Mouse (Mus musculus): ENCODE data around the gene Smim12. TPM values are rescaled to one million over a fixed set of nuclear protein-coding genes. Genes with fewer than 3 reads are reported as not detected.

The Smim12 gene
- total RNA-seq, 2 experiments from 2014 or later: 4.7 to 11.1 TPM

DNA sequence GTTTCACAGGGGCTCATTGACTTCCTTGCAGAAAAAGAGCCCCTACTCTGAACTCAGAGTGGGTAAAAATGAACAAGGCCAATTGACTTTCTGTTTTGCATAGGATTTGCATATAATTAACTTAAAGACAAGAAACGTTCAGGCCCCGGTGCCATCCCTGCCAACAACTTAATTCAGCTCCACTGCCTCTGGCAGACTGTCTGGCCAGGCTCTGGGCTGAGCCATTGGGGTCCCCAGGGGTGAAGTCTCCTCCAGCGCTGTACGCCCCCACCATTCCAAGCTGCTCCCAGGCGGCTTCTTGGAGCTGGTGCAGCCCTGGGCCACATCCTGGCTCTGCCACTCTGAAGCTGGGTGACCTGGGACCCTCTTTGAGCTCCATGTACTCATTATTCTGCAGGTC lies 11.0 kb upstream of the Smim12 start:
- ATAC-seq (replicated peaks; ENCODE audit: low FRiP score, poor library complexity, severe bottlenecking): no peak

DNA sequence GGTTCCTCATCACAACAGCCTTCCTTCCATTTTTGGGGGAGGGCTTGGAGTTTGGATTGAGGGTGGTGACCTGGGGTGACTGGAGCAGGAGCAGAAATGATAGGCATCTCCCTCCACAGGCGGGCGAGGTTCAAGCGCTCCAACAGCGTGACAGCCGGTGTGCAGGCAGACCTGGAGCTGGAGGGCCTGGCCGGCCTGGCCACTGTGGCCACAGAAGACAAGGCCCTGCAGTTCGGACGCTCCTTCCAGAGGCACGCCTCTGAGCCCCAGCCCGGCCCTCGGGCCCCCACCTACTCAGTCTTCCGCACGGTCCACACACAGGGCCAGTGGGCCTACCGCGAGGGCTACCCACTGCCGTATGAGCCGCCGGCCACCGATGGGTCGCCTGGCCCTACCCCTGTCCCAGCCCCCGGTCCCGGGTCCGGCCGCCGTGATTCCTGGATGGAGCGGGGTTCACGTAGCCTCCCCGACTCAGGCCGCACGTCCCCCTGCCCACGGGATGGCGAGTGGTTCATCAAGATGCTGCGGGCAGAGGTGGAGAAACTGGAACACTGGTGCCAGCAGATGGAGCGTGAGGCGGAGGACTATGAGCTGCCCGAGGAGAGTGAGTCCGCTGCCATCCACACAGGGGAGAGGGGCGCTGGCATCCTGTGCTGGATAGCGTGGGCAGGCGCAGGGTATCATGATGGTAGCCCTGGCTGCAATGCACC lies 10.0 kb upstream of the Smim12 start:
- no peak for ATAC-seq (replicated peaks; ENCODE audit: low FRiP score, poor library complexity, severe bottlenecking)

DNA sequence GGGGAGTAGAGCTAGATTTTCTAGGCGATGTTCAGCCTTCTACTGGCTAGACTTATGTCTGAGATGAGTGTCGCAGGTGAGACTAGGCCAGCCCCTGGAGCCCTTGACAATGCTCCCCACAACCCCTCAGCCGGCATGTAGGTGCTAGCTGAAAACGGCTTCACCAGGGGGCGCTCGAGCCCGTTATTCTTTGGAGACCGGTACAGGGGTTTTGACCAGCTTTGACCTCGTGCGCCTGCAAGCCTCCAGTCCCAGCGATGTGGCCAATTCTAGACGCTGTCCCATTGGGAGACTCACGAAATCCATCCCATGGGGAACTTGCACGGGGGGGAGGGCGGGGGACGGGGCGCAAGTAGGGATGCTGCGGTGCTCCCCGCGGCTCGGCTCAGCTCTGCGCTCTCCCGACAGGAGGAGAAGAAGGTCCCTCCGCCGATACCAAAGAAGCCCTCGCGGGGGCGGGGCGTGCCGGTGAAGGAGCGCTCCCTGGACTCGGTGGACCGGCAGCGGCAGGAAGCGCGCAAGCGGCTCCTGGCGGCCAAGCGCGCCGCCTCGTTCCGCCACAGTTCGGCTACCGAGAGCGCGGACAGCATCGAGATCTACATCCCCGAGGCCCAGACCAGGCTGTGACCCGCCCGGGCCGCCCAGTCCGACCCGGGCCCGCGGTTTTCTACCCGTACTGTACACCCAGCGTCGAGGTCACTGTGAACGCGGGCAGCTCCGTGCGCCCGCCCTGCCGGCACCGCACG lies 7.7 kb upstream of the Smim12 start:
- no peak for ATAC-seq (replicated peaks; ENCODE audit: low FRiP score, poor library complexity, severe bottlenecking)

DNA sequence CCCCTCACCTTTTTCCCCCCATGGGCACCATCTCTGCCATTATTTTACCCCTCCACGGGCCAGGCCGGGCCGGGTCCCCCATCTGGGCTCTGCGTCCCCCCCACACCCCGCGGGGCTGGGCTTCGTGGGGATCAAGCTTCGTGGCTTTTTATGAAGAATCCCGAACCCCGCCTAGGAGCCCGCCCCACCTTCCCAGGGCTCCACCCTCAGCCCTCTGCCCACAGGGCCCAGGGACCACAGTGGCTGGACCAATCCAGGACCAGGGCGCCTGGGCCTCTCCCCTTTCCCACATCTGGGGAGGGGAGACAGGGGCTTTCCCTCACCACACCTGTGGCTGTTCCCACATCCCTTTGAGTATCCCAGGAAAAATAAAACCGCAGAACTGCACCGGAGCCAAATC lies 7.0 kb upstream of the Smim12 start:
- no peak for ATAC-seq (replicated peaks; ENCODE audit: low FRiP score, poor library complexity, severe bottlenecking)

DNA sequence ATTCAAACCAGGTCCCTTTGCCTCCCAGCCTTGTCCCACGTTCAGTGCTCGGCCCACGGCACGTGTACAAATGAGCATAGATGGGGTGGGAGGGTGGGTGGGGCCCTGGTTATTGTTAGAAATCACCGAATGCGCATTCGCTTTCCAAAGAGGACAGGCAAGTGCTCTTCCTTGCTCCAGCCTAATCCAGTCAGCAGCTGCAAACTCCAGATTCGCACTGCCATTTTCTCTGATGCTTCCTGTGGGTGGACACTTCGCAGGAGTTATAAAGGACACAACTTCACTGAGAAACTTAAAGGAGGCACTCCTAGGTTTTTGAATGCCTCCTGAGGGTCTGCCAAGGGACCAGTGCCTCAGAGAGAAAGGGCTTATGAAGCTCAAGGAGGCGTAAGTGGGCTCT lies 6.3 kb upstream of the Smim12 start:
- ATAC-seq (replicated peaks; ENCODE audit: low FRiP score, poor library complexity, severe bottlenecking): no peak

DNA sequence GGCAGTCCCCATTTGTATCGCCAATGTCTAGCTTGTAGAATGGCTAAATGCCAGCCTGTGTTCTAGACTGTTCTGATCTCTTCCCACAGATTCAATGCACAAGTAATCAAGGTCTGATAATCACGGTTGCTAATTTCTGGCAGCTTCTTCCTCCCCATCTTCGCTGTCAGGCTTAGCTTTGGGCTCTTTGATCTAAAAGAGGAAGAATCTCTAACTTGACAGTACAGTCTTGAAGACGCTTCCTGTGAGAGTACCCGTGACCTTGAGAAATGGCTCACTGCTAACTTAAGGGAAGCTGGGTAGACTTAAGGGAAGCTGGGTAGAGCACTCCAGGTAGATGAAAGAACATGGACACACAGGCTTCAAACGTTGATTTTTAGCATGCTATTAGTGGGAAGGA lies 888 bp upstream of the Smim12 start:
- no peak for ATAC-seq (replicated peaks; ENCODE audit: low FRiP score, poor library complexity, severe bottlenecking)

DNA sequence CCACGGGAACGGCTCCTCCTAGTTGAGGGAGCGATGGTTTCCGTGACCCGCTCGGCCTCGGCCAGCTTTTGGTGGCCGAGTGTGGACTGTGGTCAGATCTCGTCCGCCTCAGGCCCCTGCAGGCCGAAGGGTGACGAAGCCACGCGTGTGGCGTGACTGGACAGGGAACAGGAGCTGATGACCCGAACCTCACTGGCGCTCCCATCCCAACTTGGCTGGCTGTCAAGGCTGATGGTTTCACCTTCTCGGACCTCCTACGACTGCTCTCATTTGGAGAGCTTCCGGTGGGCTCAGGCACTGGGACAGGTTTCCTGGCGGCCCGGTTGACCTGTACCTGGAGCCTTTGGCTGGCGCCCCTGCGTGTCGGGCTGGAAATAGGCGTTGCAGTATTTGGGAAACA lies 369 bp downstream of the Smim12 start:
- peak; percentile 54; the same call in 1 of the 2 replicates for ATAC-seq (replicated peaks; ENCODE audit: low FRiP score, poor library complexity, severe bottlenecking)

DNA sequence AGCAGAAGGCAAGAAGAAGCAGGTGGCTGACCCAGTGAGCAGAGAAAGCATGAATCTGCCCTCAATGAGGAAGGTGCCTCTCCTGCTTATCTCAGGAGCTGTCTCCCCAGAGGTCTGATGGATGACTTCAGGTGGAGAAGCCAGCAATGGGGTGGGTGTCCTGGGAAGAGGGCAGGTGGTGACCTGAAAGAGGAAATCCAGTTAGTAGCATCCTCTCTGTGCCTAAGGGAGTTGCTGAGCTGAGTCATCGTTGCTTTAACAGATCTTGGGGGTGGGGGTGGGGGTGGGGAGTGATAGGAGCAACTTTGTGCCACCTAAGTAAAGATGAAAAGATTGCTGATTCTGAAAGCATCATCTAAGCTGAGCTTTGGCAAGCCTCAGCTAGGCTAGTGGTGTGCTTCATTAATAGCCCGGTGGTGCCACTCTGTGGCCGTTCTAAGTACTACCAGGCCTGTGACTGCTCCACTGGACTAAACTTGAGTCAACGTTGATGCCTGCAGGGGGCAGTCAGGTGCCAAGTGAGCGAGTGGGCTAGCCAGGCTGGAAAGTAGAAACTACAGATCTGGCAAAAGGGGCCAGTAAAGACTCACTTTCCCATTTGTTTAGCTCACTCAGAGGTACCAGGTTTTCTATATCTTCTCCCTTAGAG lies 6.2 kb downstream of the Smim12 start:
- peak; percentile 91 for ATAC-seq (replicated peaks; ENCODE audit: low FRiP score, poor library complexity, severe bottlenecking)

DNA sequence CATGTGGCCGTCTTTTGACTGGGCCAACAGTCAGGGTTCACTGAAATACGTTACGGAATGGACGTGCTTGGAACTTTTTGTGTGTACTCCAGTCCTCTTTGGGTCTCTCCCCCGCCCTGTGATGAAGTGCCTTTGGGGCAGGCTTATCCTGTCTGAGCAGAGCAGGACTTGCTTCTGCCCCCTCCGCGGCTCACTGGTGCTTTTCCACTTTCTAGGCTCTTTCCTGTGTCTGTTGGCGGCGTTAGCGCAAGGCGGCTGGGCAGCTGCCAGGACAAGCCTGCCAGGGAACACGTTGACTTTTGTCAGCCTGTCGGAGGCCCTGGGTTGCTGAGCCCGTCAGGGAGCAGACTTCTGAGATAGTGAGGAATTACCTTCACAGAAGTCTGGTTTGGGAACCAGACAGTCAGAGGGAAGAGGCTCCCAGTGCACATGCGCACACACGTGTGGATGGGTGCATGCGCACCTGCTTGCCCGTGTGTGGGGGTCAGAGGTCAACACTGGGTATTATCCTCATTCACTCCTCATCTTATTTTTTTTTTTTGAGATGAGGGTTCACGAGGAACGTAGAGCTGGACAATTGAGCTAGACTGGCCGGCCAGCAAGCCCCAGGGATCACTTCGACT lies 8.5 kb downstream of the Smim12 start:
- no peak for ATAC-seq (replicated peaks; ENCODE audit: low FRiP score, poor library complexity, severe bottlenecking)

DNA sequence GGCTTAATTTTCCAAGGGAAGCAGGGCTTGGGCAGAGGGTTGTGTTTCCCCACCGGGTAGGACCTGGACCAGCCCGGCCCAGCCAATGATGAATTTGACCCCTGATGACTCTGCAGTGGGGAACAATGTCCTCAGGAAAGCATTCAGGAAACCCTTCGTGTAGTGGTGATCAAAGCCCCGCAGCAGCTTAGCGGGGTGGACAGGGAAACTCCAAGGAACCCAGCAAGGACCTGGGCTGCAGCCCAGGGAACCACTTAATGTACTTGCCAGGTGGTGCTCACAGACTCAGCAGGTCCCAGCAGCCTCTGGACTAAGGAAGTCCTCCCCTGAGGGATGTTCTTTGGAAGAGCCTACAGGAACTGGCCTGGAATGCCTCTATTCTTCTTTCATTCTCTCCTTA lies 13.2 kb downstream of the Smim12 start:
- no peak for ATAC-seq (replicated peaks; ENCODE audit: low FRiP score, poor library complexity, severe bottlenecking)

DNA sequence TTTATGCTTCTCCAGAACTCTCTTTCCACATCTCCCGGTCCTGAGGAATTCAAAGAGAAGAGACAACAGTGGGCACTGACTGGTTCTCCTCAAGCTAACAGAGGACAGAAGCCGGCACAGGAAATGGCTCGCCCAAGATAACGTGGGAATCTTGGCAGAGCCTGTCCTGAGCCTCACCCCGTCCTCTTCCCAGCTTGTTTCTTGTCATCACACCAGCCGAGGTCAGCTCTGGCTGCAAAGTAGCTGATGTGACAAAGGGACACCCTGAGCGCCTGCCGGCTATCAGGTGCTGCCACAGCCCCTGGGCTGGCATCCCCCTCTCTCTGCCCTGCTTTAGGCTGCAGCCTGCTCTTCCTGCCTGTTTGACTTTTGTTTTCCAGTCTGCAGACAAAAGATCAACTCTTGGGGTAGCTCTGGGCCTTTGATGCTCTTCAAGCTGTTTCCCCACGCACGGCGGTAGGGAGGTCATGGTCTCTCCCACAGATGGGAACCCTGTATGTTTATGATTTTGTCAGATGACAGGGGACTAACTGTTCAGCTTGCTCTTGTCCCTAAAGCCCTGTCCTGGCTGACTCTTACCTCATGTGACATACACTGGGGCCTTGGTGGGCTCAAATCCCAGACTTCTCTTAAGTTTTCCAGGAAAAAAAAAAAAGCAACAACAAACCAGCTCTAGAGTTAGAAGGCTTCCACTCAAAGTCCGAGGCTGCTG lies 14.8 kb downstream of the Smim12 start:
- ATAC-seq (replicated peaks; ENCODE audit: low FRiP score, poor library complexity, severe bottlenecking): no peak

DNA sequence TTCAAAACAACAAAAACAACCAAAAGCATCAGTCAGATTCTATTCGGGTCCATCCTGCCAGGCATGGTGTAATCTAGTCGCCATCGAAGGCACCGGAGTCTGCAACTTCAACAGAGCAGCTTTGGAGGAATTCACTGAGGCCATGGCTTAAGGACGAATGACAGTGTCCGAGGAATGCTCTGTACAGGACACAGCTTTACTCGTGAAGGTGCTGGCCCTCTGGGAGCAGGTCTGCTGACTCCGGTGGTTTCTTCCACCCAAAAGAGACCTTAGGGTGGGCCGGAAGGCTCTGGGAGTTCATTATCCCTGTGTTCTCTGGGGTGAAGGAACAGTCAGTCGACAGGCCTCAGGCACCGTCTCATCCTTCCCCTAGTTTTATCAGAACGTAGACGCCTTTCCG lies 18.0 kb downstream of the Smim12 start:
- ATAC-seq (replicated peaks; ENCODE audit: low FRiP score, poor library complexity, severe bottlenecking): no peak

DNA sequence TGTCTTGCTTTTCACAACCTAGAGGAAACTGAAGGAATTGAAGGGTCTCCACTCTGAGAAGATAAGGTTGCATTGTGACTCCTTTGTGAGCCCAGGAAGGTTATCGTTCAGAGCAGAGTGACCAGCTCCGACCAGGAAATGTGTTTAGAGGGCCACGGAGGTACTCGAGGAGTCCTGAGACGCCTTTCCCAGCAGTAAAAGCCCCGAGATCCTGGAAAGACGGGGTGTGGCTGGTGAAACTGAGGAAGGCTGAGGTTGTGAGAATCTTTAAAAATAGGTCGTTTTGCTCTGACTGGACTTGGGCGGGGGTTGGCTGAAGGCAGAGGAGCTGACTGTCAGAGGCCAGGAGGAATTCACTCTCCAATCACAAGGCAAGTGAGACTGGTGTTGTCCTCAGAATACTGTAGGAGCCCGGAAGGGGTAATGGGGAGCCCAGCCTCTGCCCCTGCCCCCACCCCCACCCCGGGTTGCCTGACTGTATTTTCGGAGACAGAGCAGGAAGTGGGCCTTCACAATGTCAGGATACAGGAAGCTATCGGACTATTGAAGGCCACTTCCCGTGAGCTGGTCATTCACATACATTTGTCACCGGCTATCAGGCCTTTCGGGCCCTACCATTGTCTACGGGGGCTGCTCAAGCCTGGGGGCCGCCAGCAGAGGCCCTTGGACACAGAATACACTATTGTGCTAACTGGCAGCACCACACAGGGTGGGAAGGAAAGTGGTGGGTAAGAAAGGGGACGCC lies 20.0 kb downstream of the Smim12 start:
- no peak for ATAC-seq (replicated peaks; ENCODE audit: low FRiP score, poor library complexity, severe bottlenecking)

DNA sequence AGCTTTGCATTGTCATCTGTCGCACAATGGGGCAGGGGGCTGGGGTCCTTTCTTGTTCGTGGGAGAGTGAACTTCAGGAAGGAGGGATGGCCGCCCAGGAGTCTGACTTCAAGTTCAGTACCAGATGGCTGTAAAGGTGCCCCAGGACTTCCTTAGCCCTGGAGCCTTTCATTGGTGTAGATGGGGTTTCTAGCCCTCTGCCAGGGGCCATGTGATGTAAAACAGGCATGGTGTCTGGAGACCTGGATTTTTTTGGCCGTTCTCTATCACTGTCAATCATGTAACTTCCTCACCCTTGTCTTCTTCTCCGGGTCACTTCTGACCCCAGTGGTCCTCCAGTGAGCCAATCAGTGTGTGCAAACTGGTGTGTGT lies 20.6 kb downstream of the Smim12 start:
- ATAC-seq (replicated peaks; ENCODE audit: low FRiP score, poor library complexity, severe bottlenecking): no peak

DNA sequence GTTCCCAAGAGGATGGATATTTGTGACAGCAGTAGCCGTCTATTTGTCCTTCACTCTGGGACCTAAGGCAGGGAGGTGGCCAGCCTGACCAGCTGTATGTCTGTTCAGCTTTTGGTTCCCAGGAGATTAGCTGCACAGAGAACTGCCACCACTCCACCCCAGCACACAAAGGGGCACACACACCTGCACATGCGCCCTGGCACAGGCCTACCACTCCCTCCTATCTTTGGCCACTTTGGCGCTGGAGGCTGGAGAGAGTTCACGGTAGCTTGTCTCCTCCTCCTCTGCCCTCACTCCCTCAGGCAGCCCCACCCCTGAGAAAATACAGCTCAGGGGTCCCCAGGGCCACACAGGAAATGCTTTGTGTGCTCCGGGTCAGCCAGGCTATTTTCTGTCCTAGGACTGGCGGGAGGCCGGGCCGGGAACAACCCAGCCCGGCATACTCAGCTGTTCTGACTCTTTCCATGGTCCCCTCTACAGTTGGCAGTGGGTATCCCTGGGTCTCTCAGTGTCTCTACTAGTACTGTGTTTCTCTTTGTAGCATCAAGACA lies 34.9 kb downstream of the Smim12 start:
- ATAC-seq (replicated peaks; ENCODE audit: low FRiP score, poor library complexity, severe bottlenecking): no peak

DNA sequence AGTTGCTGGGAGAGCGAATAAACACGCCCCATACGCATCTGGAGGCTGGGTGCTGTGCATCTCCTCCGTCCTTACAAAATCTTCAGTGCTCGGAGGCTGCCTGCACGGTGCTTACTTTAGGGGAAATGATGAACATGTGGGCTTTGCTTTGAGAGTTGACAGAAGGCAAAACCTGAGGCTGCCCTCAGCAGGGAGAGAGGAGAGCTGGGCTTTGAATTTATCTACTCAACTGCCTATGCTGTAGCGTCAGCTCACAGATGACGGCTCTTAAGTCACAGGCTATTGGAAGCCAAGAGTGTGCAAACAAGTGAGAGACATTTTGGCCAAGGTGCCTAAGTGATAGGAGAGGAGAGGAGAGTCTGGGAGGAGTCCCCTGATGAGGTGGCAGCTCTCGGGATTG lies 35.7 kb downstream of the Smim12 start:
- no peak for ATAC-seq (replicated peaks; ENCODE audit: low FRiP score, poor library complexity, severe bottlenecking)

DNA sequence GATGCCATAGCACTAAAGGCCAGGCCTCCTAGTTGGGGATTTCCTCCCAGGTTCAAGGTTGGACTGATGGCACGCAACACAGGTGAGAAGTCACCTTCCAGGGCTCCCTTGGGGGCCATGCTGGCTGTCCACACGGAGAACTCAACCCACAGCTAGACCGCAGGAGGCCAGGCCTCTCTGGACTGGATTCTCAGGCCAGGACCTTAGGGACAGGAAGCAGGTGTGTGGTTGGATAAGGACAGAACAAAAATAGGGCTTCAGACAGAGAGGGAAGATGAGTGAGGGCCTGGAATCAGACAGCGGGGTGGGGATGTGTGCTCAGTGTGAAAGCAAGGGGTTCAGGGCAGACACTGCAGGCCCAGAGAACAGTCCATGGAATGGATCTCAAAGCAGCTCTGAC lies 43.3 kb downstream of the Smim12 start:
- no peak for ATAC-seq (replicated peaks; ENCODE audit: low FRiP score, poor library complexity, severe bottlenecking)

DNA sequence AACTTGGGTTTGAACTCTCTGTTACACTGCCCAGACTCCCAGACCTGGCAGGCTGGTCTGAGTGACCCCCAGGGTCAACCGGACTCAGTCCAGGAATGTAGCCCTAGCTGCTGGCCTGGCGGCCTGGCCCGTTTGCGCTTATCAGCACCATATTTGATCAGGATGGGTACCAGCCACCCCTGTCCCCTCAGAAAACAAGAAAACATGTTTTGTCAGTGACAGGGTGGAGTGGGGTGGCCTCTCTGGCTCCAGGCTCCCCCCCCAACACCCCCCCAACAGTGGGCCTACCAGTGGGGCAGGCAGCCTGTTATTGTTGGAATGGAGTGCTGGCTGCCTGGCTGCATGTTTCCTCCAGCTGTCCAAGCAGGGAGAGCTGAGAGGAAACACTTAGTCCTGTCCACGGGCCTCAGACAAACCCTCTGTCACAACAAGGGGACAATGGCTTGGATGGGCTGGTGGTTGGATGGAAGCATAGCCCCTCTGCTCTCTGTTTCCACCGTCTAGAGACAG lies 45.5 kb downstream of the Smim12 start:
- ATAC-seq (replicated peaks; ENCODE audit: low FRiP score, poor library complexity, severe bottlenecking): no peak

DNA sequence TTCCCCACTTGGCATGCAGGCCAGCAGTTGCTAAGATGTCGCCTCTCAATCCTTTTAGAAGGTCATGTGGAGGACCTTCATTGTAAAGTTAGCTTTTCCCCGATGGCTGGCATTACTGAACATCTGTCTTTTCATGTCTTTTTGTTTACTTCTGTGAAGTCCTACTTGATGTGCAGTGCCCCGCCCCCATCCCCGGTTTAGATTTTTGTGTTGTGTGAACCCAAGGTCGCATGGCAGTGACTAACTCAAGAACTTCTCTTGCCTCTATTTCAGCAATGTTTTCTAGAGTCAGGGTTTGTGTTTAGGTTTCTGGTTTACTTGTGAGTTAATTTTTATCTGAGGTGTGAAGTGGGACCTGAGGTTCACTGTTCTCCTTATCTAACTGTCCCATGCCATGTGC lies 49.0 kb downstream of the Smim12 start:
- no peak for ATAC-seq (replicated peaks; ENCODE audit: low FRiP score, poor library complexity, severe bottlenecking)
